Mouse (Mus musculus) ES-Bruce4 (cell line): ENCODE data around the gene Neurog3.

Source experiments
- CTCF ChIP-seq: IDR thresholded peaks from one replicate; pipeline ENCODE4 v1.8.1; 2011; ENCODE audit warnings: low read depth, low read length
- POLR2A ChIP-seq: IDR thresholded peaks from one replicate; pipeline ENCODE4 v1.8.1; 2011; ENCODE audit warnings: low read length; ENCODE audit not compliant: insufficient read depth

DNA sequence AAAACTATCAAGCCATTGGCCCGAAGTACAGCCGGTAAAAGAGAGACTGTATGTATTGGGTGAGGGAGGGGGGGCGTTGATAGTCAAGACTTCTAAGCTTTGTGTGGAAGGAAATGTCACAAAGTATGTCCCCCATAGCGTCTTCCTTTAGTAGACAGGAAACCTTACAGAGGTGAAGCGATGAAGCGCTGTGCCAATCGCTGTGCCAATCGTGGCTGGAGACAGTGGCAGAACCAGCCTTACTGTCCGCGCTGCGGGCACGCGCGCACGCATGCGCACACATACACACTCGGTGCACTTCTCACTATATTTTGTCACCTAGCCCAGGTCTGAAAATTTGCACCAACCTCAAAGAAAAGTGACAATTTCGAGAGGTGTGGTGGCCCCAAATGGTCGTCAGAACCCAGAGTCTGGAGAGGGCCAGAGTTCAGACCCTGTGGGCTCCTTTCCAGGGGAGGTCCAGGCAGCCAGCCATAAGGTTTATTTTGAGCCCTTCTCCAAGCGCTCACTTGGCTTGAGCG lies 5.1 kb upstream of the Neurog3 start:
- TF ChIP-seq CTCF = no peak
- no peak for TF ChIP-seq POLR2A
